Mouse (Mus musculus) lung, postnatal 0 days (tissue): ENCODE measurements around the gene Sox18. TPM values are rescaled to one million over a fixed set of nuclear protein-coding genes. Genes with fewer than 3 reads are reported as not detected.

Experiments used
- ATAC-seq: fragments of 200-750 bp; cut with Nextera tagmentation; 2 replicates; pipeline ENCODE4 v1.8.0; 2017; ENCODE audit warnings: moderate library complexity
- DNase-seq: peaks from one replicate; pipeline ENCODE4 v3.0.0-alpha.2; 2016; ENCODE audit warnings: low spot score
- H3K27ac ChIP-seq: fragments of 300-500 bp; sonication (generic); 2 replicates; pipeline ENCODE4 v1.5.1; 2014; ENCODE audit warnings: antibody characterized with exemption, mild to moderate bottlenecking, low read length, mixed read lengths
- H3K27me3 ChIP-seq: fragments of 300-500 bp; sonication (generic); replicated peaks from 2 replicates; pipeline ENCODE4 v1.6.1; 2014; ENCODE audit warnings: low read length, mixed read lengths; ENCODE audit not compliant: insufficient read depth
- H3K36me3 ChIP-seq: fragments of 300-500 bp; sonication (generic); 2 replicates; pipeline ENCODE4 v1.6.1; 2014; ENCODE audit warnings: low read length, mixed read lengths; ENCODE audit not compliant: insufficient read depth
- H3K4me1 ChIP-seq: fragments of 300-500 bp; sonication (generic); 2 replicates; pipeline ENCODE4 v1.6.1; 2014; ENCODE audit warnings: antibody characterized with exemption, low read depth, low read length, mixed read lengths; ENCODE audit not compliant: insufficient read depth
- H3K4me2 ChIP-seq: fragments of 300-500 bp; sonication (generic); replicated peaks from 2 replicates; pipeline ENCODE4 v1.6.1; 2014; ENCODE audit warnings: low read depth, mild to moderate bottlenecking, low read length, moderate library complexity, mixed read lengths
- H3K4me3 ChIP-seq: fragments of 300-500 bp; sonication (generic); 2 replicates; pipeline ENCODE4 v1.5.1; 2014; ENCODE audit warnings: low read depth, low read length
- H3K9ac ChIP-seq: fragments of 300-500 bp; sonication (generic); replicated peaks from 2 replicates; pipeline ENCODE4 v1.6.1; 2014; ENCODE audit warnings: low read depth, mild to moderate bottlenecking
- H3K9me3 ChIP-seq: fragments of 300-500 bp; sonication (generic); 2 replicates; pipeline ENCODE4 v1.6.1; 2016; ENCODE audit warnings: low read length, mixed read lengths
- CTCF ChIP-seq: IDR thresholded peaks from 2 replicates; pipeline ENCODE4 v1.5.1; 2016; ENCODE audit warnings: antibody characterized with exemption, mild to moderate bottlenecking
- EP300 ChIP-seq: IDR thresholded peaks from 2 replicates; pipeline ENCODE4 v1.6.1; 2016; ENCODE audit warnings: antibody characterized with exemption, mild to moderate bottlenecking, control low read depth
- WGBS: fragments of 180-500 bp; shearing (Covaris S2); extraction: QIAGEN DNeasy Blood & Tissue Kit; methylation state at CpG from one replicate; pipeline ENCODE4 v1.1.7; 2014; 5-methylcytosine and 5-hydroxymethylcytosine counted together
- polyA plus RNA-seq: library from polyadenylated mRNA; unstranded; fragments of >200 nt; fragmentation: Nextera tagmentation; extraction: Ambion mirVana; gene quantifications from 2 replicates; pipeline ENCODE4 v1.2.1, GENCODE M21; 2015

Gene Sox18
- polyA plus RNA-seq, 1 experiment from 2014 or later: 134 TPM

DNA sequence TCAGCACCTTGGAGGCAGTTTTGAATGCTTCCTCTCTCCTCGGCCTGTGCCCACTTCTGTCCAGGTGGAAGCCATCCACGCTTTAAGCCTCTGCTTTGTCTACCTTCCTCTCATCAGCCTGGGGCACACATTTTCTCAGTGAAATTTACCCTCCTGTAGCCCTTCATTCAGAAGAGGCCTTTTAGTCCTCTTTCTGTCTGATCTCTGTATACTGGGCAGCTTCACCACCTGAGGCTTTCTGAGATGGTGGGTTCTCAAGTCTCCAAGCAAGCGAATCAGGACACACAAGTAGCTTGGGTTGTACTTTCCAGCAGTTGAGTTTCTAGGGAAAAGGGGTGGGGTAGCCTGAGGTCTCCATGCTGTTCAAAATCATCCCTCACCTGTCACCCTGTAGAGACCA lies 20.9 kb upstream of the Sox18 start:
- DNase-seq: no peak
- no peak for TF ChIP-seq EP300
- no peak for TF ChIP-seq CTCF
- no peak overlapping the region for H3K27ac ChIP-seq
- H3K9ac ChIP-seq: no peak overlapping the region
- 81% methylated on average over 3 of the region's 3 CpGs for WGBS
- no peak overlapping the region for H3K4me3 ChIP-seq
- no peak for ATAC-seq
- H3K27me3 ChIP-seq: no peaks in the 10 kb centered on the region
- H3K4me2 ChIP-seq: peak overlapping the region; percentile 86; the same call in 1 of the 2 replicates
- H3K36me3 ChIP-seq: peaks cover 14% of the 10 kb centered on the region; the same call in 1 of the 2 replicates
- no peaks in the 10 kb centered on the region for H3K9me3 ChIP-seq
- peaks cover 6% of the 10 kb centered on the region; the same call in 1 of the 2 replicates for H3K4me1 ChIP-seq

DNA sequence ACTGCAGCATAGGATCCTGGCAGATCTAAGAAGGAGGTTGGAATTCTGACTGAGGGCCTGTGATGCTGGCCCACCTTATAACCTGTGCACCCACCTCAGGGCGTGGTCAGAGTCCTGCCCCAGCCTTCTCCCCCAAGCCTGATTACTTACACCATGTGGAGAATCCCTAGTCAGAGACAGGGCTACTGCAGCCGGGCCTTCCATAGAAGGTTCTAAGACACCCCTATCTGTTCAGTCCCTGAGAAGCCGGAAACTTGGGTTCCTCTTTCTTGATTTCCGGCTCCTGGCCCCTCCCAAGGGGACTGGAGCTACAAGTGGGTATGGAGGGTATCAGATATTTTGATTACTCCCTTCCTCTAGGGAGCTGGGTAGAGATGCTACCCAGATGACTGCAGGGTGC lies 20.1 kb upstream of the Sox18 start:
- TF ChIP-seq EP300: no peak
- no peak for TF ChIP-seq CTCF
- H3K4me2 ChIP-seq: no peak overlapping the region
- no peak overlapping the region for H3K27ac ChIP-seq
- no peak overlapping the region for H3K4me3 ChIP-seq
- H3K9ac ChIP-seq: no peak overlapping the region
- no peaks in the 10 kb centered on the region for H3K27me3 ChIP-seq
- ATAC-seq: no peak
- peaks cover 6% of the 10 kb centered on the region; the same call in 1 of the 2 replicates for H3K4me1 ChIP-seq
- WGBS: 80% methylated on average over 4 of the region's 4 CpGs
- no peak for DNase-seq
- no peaks in the 10 kb centered on the region for H3K9me3 ChIP-seq
- H3K36me3 ChIP-seq: peaks cover 14% of the 10 kb centered on the region; the same call in 1 of the 2 replicates

DNA sequence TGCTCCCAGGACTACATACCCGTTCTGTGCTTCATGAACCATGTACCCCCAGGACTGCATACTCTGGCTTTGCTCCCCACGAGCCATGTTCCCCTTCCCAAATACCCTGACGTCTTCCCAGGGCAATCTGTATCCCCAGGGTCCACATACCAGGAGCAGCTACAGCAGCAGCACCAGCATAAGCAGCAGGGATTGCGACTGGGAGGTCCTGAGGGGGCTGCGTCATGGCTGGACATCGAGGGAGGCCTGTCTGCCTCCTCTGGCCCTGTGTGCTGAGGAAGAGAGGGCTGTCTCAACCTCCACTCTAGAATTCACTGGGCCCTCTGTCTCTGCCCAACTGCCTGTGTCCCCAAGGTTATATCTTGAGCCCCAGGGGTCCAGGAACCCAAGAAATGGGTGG lies 19.6 kb upstream of the Sox18 start:
- ATAC-seq: no peak
- Histone ChIP-seq H3K27ac (no peak overlapping the region), H3K9ac (no peak overlapping the region), H3K4me3 (no peak overlapping the region), H3K36me3 (peaks cover 14% of the 10 kb centered on the region; the same call in 1 of the 2 replicates), H3K27me3 (no peaks in the 10 kb centered on the region), H3K4me2 (no peak overlapping the region), H3K9me3 (no peaks in the 10 kb centered on the region), H3K4me1 (peaks cover 6% of the 10 kb centered on the region; the same call in 1 of the 2 replicates)
- TF ChIP-seq EP300 (no peak), CTCF (no peak)
- 84% methylated on average over 6 of the region's 6 CpGs for WGBS
- no peak for DNase-seq

DNA sequence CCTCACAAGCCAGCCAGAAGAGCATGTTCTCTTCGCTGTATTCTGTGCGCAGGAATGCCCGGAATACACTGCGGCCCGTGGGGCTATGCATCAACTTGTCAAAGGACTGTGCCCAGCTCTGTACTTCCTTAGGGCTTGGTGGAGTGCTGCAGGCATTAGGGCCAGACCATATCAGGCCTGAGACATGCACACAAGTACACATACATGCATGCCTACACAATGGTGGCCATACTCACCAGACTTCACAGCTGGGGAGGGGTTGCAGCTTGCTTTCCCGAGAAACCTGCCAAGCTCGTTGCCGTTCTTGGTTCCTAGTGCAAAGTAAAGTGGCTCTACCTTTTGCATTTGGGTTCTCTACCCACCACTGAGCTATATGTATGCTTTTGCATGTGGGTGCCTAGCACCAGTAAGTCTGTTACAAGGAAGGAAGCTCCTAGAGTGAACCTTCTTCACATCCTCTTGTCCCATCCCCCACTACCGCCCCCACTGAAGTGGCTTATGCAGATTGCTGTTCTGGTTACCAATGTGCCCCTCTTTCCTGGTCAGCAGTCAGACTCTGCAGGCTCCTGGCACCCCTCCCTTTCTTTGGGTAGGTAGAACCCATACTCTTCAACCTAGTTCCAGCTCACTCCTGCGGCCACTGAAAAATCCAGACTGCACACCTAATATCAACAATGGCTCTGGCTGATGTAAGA lies 18.2 kb upstream of the Sox18 start:
- no peak for DNase-seq
- TF ChIP-seq EP300 (no peak), CTCF (no peak)
- Histone ChIP-seq H3K9me3 (no peaks in the 10 kb centered on the region), H3K36me3 (peaks cover 14% of the 10 kb centered on the region; the same call in 1 of the 2 replicates), H3K4me2 (no peak overlapping the region), H3K9ac (no peak overlapping the region), H3K4me3 (no peak overlapping the region), H3K27me3 (no peaks in the 10 kb centered on the region), H3K27ac (no peak overlapping the region), H3K4me1 (peaks cover 6% of the 10 kb centered on the region; the same call in 1 of the 2 replicates)
- ATAC-seq: no peak
- 87% methylated on average over 10 of the region's 10 CpGs for WGBS

DNA sequence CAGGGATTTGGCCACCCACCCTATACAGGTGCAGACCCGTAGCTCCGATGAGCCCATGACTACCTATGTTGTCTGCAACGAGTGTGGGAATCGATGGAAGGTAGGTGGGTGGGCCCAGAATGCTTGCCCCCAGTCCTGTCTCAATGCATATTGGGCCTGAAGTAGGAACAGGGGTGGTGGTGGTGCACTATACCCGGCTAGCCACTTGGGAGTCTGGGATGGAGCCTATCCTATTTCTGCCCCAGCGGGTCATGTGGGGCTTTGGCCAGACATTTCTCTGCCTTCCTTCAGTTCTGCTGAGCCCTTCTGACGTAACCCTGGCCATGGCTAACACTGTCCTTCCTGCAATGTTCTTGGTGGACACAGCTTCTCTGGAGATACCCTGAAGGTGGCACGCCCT lies 16.1 kb upstream of the Sox18 start:
- TF ChIP-seq CTCF (no peak), EP300 (no peak)
- ATAC-seq (no peak), DNase-seq (no peak)
- no peak overlapping the region for H3K4me3 ChIP-seq
- no peak overlapping the region for H3K4me2 ChIP-seq
- H3K36me3 ChIP-seq: peaks cover 14% of the 10 kb centered on the region; the same call in 1 of the 2 replicates
- no peaks in the 10 kb centered on the region for H3K27me3 ChIP-seq
- no peak overlapping the region for H3K9ac ChIP-seq
- no peak overlapping the region for H3K27ac ChIP-seq
- H3K9me3 ChIP-seq: no peaks in the 10 kb centered on the region
- 96% methylated on average over 8 of the region's 8 CpGs for WGBS
- no peaks in the 10 kb centered on the region for H3K4me1 ChIP-seq

DNA sequence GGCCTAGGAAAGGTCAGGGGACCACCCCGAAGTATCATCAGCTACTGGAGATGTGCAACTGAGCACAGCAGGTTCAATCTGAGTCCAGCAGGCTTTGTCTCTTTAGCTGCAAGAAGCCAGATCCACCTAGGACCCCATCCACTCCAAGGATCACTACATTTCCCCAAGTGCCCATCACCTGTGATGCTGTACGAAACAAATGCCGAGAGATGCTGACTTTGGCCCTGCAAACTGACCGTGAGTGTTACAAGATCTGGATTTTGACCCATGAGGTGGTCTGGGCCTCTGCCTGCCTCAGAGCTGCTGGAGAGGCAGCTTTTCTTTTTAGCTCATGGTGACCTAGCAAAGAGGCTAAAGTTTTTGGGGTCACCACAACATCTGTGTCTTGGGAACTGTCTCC lies 14.2 kb upstream of the Sox18 start:
- ATAC-seq: no peak
- TF ChIP-seq CTCF (no peak), EP300 (no peak)
- WGBS: 88% methylated on average over 4 of the region's 4 CpGs
- peaks cover 14% of the 10 kb centered on the region; the same call in 1 of the 2 replicates for H3K36me3 ChIP-seq
- DNase-seq: no peak
- H3K4me3 ChIP-seq: no peak overlapping the region
- H3K4me2 ChIP-seq: no peak overlapping the region
- H3K4me1 ChIP-seq: no peaks in the 10 kb centered on the region; the same call in 1 of the 2 replicates
- no peak overlapping the region for H3K9ac ChIP-seq
- H3K27ac ChIP-seq: no peak overlapping the region
- H3K9me3 ChIP-seq: no peaks in the 10 kb centered on the region
- no peaks in the 10 kb centered on the region for H3K27me3 ChIP-seq
